Mouse (Mus musculus): ENCODE data around the gene Osbpl6.

Gene Osbpl6

DNA sequence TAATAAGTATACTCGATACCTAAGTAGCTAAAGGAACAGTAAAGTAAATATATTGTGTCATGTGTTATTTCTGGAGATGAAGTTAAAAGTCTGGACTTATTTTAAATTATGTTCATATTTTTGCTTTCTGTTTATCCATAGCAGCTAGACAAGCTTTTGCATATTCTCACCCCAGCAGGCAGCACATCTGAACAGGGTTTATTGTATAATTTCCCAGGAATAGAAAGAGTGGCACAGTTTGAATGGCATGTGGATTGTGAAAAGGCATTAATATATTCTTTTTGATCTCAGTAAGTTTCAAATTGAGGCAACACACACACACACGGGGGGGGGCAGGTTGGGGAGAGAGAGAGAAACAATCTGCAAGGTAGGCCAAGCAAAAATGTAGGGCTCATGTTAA is 6.6 kb downstream of the Osbpl6 start:
- in situ Hi-C loops (cut with MboI; ENCODE audit: low pct_unique_long_range_greater_than_20kb in 1 of 2, low sequenced_read_pairs in 2 of 2, unreplicated experiment in 1 of 2), result no loop called here

DNA sequence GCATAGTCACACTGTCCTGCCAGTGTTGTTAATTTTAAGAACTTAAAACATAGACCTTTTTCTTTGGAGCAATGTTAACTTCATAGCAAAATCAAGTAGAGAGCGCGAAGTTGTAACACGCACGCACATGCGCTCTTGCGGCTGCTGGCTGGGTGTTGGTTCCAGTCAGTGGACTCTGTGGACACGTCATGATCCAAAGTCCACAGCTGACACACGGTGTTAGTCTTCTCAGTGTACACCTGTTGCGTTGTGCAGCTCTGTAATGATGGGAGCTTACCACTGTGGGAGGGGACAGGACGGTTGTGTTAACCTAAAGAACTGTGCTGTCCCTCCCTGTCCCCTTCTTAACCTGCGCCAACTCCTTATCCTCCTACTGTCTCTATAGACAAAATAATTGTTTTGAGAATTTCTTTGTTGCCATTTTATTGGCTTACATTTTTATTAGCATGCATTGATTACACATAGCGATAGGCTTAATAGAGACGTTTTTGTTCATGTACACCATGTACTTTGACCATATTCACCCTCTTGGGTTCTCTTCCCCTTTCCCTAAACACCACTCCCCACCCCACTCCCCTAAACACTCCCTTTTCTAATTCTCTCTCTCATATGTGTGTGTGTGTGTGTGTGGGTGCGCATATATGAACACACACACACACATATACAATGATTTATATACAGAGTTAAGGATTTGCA is 11.3 kb downstream of the Osbpl6 start:
- in situ Hi-C loops (cut with MboI; ENCODE audit: low pct_unique_long_range_greater_than_20kb in 1 of 2, low sequenced_read_pairs in 2 of 2, unreplicated experiment in 1 of 2), result no loop called here

DNA sequence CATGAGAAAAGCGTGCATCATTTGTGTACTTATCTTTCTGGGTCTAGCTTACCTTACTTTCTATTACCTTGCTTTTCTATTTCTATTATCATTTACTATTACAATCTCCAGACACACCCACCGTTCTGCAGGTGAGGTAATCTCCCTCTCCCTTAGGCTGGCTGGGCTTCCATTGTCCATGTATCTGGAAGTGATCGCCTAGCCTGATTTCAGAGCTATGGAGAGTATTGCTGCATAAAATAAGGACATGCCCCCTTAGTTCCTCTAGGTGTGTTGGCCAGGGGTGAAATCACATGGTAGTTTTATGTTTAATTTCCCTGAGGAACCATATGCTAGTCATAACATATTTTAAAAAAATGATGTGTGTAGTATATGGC is 11.8 kb downstream of the Osbpl6 start:
- in situ Hi-C loops (cut with MboI; ENCODE audit: low pct_unique_long_range_greater_than_20kb in 1 of 2, low sequenced_read_pairs in 2 of 2, unreplicated experiment in 1 of 2), result no loop called here

DNA sequence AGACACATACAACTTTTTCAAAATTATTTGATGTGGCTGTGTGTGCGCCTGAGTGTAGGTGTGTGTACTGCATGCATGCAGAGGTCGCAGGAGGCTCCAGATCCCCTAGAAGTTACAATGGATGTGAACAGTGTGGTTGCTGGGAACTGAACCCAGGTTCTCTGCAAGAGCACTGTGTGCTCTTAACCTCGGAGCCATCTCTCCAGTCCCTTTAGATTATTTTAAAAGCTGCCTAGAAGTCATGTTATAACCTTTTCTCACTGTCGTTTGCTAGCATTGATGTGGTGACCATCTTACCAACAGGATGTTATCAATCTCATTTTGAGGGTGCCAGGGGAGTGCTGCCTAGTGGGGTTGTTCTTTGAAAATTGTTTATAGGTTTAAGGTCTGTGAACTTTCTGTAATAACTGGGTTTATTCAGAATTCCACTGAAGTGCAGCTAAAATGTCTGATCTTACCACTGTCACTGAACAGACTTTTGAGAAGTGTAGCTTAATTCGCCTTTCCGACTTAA is 15.2 kb downstream of the Osbpl6 start:
- in situ Hi-C loops (cut with MboI; ENCODE audit: low pct_unique_long_range_greater_than_20kb in 1 of 2, low sequenced_read_pairs in 2 of 2, unreplicated experiment in 1 of 2), result no loop called here

DNA sequence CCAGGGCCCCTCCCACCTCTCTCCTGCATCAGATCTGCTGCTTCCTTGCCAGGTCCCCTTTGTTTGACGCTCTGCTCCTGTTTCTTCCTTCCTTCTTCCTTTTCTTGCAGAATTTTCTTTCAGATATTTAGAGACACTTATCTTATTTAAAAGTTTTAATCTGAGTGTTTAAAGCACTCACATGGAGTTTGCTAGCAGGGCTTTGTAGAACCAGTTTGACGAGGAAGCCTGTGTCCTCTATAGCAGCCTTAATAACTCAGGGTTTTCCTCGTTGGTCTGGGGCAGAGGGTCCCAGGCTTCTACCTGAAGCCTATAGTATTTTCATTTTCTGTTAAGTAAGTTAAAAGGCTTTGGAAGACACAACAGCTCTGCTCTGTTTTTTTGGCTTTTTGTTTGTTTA is 20.5 kb downstream of the Osbpl6 start:
- in situ Hi-C loops (cut with MboI; ENCODE audit: low pct_unique_long_range_greater_than_20kb in 1 of 2, low sequenced_read_pairs in 2 of 2, unreplicated experiment in 1 of 2), result no loop called here

DNA sequence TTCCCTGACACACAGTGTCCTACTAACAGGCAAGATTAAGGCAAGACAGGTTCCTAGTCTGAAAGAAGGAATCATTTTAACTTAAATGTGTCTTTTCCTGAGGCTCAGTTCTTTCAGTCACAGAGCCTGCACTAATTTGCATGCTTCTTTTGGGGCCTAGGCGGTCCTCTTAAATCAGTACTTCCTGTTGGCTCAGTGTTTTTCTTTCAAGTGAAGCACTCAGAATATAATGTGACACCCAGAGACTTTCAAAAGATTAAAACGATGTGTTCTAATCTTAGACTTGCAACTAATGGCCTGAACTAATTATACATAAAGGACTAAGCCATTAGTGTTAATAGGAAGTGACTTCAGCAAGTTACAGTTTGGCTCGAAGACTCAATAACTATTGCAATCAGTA is 23.0 kb downstream of the Osbpl6 start:
- in situ Hi-C loops (cut with MboI; ENCODE audit: low pct_unique_long_range_greater_than_20kb in 1 of 2, low sequenced_read_pairs in 2 of 2, unreplicated experiment in 1 of 2), result no loop called here

DNA sequence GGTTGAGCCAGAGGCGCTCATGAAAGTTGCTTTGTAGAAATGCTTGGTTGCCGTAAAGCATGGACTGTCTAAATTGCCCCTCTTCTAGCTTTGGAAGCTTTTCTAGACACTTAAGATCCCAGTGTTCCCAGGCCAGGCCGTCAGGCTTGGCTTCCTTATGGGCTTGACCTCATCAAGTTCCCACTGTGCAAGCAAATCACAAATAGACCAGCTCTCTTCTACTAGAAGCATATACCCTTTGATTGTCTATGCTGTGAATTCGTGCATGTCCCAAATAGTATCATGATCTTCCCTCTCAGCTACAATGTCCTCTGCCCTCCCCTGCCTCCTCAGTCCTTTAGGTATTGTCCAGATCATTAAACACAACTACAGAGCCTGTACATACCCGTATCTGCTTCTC is 23.5 kb downstream of the Osbpl6 start:
- in situ Hi-C loops (cut with MboI; ENCODE audit: low pct_unique_long_range_greater_than_20kb in 1 of 2, low sequenced_read_pairs in 2 of 2, unreplicated experiment in 1 of 2), result no loop called here

DNA sequence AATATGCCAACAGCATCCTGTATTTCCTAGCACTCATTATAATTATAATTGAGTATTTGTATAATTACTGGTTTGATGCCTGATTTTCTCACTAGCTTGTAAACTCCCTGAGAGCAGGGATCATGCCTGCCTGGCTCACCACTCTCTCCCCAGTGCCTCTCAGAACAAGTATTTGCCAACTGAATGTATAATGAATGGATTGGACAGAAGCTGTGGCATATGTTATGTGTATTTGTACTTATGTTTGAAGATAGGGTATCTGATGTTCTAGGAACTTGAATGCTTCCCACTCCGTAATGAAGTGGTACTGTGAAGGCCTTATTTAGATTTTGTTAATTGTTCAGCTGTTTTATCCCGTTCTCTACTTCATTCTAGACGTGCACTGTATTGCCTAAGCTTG is 24.2 kb downstream of the Osbpl6 start:
- in situ Hi-C loops (cut with MboI; ENCODE audit: low pct_unique_long_range_greater_than_20kb in 1 of 2, low sequenced_read_pairs in 2 of 2, unreplicated experiment in 1 of 2), result no loop called here

DNA sequence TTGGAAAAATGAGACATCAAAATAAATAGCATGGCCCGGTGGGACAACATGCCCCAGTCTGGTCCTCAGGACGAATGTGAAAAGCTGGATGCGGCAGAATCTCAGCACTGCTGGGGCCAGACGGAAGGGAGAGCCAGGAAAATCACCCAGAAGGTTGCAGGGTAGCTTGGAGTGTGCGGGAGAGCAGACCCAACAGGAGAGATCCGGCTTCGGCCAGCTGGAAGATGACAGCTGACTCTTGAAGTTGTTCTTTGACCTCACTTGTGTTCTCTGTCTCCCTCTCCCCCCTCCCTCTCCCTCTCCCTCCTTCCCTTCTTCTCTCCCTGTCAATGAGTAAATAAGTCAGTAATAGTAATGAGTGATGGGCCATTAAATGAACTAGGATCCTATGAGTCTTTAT is 27.9 kb downstream of the Osbpl6 start:
- in situ Hi-C loops (cut with MboI; ENCODE audit: low pct_unique_long_range_greater_than_20kb in 1 of 2, low sequenced_read_pairs in 2 of 2, unreplicated experiment in 1 of 2), result no loop called here

DNA sequence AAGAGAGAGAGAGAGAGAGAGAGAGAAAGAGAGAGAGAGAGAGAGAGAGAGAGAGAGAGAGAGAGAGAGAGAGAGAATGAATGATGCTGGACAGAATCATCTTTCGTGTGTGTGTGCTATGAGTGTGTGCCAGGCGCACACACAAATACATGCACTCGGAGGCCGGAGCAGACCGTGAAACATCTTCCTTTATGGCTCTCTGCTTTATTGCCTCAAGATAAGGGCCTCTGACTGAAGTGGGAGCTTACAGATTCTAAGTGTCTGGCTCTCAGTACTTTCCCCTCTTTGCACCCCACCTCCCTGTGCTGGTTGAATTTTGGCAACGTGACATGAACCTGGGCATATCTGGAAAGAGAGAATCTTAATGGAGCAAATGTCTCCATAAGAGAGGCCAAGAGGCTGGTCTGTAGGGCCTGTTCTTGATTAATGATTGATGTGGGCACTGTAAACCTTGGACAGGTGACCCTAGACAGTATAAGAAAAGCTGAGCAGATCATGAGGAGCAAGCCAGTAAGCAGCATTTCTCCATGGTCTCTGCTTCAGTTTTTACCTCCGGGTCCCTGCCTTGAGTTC is 29.4 kb downstream of the Osbpl6 start:
- in situ Hi-C loops (cut with MboI; ENCODE audit: low pct_unique_long_range_greater_than_20kb in 1 of 2, low sequenced_read_pairs in 2 of 2, unreplicated experiment in 1 of 2), result no loop called here

DNA sequence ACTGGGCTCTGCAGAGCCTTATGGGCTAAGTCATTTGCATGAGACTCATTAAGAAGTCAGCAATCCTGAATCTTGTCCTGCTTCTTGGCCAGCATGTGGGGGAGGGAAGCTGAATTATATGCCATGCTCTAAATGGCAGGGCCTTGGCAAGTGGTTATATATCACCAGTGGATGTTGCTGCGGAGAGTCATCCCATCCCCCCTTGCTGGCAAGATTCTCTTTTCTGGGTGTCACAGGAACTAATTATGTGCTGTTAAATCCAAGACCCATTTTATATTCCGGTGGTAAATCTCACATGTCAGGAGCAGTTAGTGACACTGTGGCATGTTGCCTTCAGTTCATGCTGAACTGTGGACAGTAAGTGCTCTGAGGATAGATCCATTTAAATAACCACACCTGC is 31.1 kb downstream of the Osbpl6 start:
- in situ Hi-C loops (cut with MboI; ENCODE audit: low pct_unique_long_range_greater_than_20kb in 1 of 2, low sequenced_read_pairs in 2 of 2, unreplicated experiment in 1 of 2), result no loop called here

DNA sequence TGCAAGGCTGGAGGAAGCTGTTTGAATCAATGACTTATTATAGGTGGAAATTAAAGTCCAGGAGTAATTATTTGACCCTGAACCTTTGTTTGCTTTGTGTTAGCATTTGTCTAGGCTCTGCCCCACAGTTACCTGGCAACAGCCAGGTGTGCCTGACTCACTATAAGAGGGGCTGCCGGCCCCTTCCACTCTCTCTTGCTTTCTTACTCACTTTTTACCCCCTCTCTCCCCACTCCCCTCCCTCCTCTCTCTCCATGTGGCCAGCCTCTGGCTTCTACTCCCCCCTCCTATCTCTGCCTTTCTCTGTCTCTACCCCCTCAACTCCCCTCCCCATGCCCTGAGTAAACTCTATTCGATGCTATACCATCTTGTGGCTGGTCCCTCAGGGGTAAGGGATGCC is 33.2 kb downstream of the Osbpl6 start:
- in situ Hi-C loops (cut with MboI; ENCODE audit: low pct_unique_long_range_greater_than_20kb in 1 of 2, low sequenced_read_pairs in 2 of 2, unreplicated experiment in 1 of 2), result no loop called here

DNA sequence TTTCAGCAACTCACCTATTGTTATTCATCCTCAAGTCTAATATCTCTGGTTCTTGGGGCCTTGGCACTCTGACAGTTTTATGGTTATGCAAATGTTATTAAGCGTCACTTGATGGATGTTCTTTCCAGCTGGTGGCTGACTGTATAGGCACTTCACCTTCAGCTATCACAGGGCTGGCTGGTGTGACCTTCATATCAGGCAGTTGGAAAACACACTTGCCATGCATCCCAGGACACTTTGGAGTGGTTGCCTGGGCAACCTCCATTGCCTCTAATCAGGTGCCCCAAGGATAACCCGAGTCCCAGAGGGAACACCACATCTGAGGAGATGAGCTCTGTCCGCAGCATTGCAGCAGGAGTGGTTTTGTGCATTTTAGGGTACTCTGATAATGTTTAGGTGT is 35.8 kb downstream of the Osbpl6 start:
- in situ Hi-C loops (cut with MboI; ENCODE audit: low pct_unique_long_range_greater_than_20kb in 1 of 2, low sequenced_read_pairs in 2 of 2, unreplicated experiment in 1 of 2), result no loop called here

DNA sequence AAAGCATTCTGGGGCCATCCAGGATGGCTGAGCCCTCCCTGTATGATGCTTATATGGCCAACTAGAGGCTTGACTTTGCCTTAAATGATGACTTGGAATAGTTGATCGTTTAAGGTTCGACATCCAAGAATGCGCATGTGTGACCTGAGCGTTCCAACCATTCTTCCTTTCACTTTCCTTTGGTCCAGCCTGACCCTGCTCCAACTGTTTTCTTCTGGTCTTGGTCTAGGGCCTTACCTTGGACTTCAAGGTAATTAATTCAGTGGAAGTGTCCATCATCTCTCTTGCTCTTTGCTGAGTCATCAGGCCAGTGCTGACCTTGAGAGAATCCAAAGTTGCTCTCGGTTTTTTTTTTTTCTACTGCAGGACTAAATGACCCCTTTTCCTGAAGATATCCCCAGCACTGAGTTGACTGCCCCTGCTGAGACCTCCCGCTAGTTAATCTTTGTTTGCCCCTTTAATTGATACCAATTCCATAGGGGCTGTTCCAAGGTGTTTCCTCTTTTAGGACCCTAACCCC is 43.6 kb downstream of the Osbpl6 start:
- in situ Hi-C loops (cut with MboI; ENCODE audit: low pct_unique_long_range_greater_than_20kb in 1 of 2, low sequenced_read_pairs in 2 of 2, unreplicated experiment in 1 of 2), result no loop called here

DNA sequence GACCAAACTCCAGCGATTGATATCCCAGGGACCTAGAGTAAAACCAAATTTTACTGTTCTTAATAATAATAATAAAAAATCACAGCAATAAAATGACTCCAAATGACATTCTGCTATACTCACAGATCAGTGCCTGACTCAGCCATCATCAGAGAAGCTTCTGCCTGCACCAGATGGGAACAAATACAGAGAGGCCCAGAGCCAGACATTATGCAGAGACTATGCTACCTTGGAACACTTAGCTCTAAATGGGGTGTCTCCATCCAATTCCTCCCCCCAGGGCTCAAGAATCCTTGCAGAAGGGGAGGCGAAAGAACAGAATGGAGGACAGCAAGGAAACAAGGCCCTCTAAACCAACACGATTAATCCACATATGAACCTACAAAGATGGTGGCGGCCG is 60.4 kb downstream of the Osbpl6 start:
- in situ Hi-C loops (cut with MboI; ENCODE audit: low pct_unique_long_range_greater_than_20kb in 1 of 2, low sequenced_read_pairs in 2 of 2, unreplicated experiment in 1 of 2), result no loop called here

DNA sequence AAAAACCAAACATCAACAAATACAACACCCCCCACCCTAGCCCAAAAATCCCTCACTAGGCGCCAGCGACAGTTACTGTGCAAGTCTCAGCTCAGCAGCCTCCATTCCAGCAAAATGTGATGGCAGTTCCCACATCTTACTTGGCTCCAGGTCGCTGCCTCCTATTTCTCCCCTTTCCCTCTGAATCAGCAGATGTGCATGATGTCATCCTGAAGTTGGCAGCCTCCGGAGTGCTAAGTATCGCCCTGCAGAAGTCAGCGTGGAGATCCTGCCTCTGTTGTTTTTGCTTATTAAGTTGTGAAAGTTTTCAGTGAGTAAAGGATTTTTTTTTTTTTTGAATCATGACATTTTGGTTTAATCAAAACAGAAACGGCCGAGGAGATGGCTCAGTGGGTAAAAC is 61.9 kb downstream of the Osbpl6 start:
- in situ Hi-C loops (cut with MboI; ENCODE audit: low pct_unique_long_range_greater_than_20kb in 1 of 2, low sequenced_read_pairs in 2 of 2, unreplicated experiment in 1 of 2), result no loop called here

DNA sequence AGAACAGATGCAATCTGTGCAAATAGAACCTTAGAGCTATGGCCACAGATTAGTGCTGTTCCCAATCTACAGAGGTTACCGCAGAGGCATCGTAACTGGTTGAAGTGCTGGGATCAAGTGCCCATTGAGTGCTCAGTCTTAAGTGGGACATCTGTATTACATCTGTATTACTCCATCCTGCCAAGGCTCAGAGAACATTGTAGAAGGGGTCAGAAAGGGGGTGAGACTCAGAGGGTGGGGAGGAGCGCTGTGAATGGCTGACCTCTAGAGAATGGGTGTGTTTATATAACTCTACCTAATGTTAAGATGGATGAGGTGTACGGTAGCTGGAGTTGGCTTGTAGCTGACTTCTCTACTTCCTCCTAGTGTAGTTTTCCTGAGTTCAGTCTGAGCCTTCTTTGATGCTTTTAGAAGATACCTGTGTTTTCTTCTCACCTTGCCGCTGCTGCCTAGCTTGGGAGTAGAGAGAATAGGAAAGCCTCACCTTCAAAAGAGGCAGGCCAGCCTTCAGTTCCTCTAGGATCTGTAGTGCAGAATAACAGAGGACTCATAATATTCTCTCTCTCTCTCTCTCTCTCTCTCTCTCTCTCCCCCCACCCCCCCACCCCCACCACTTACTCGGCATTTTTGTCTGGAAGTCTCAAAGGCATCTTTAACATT is 62.9 kb downstream of the Osbpl6 start:
- in situ Hi-C loops (cut with MboI; ENCODE audit: low pct_unique_long_range_greater_than_20kb in 1 of 2, low sequenced_read_pairs in 2 of 2, unreplicated experiment in 1 of 2), result no loop called here

DNA sequence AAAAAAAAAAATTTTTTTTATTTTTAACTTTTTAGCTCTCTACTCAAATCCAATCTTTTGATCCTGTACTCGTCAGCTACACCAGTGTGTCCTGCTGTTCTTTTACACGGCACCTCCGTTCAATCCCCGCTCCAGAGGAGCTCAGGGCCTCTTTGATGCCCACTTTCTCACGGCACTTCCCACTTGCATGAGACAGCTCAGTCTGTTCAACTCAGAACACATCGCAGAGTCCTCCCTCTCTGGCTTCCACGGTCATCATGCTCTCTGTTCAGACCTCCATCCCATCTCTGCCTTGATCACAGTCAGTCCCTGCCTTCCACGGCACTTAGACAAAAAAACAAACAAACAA is 63.4 kb downstream of the Osbpl6 start:
- in situ Hi-C loops (cut with MboI; ENCODE audit: low pct_unique_long_range_greater_than_20kb in 1 of 2, low sequenced_read_pairs in 2 of 2, unreplicated experiment in 1 of 2), result no loop called here

DNA sequence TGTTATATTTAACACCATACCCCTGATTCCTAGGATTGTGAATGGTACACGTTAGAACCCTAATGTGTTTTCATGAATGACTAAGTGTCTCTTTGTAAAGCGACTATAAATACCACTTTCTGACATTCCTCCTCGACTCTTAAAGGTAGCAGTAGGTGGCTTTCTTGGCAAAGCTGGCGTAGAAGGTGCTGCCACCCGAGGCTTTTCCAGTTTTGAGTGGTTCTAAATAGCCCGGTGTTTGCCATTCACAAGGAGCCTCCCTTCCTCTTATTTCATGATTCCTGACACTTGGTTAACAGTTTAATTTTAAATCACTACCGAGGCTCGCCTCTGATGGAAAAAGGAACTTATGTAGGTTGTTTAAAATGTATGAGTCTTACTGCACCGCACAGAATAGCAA is 64.1 kb downstream of the Osbpl6 start:
- in situ Hi-C loops (cut with MboI; ENCODE audit: low pct_unique_long_range_greater_than_20kb in 1 of 2, low sequenced_read_pairs in 2 of 2, unreplicated experiment in 1 of 2), result no loop called here

DNA sequence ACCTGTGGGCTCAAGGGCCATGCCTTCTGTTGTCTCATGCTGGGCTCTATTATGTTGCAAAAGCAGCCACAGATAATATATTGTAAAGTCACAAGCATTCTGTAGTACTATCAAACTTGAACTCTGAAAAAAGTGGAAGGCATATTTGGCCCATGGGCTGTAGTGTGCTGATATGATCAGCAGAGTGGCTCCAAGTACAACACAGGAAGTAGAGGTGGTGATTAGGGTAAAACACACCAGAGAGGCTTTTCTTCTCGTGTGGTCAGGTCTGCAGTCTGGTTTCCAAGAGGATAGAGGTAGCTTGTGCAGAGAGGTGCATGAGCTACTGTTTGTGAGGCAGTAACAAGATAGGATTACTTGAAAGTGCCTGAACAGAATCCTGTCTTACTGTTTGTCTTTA is 69.5 kb downstream of the Osbpl6 start:
- in situ Hi-C loops (cut with MboI; ENCODE audit: low pct_unique_long_range_greater_than_20kb in 1 of 2, low sequenced_read_pairs in 2 of 2, unreplicated experiment in 1 of 2), result no loop called here

Data from mouse embryonic stem cell (cell line).